Mouse (Mus musculus): ENCODE data around the gene Best1.
"Not testable (repeated sequence)": the region's sequence is repeated elsewhere in the genome, so short reads cannot be mapped to it uniquely, and the experiment has no call there.

- TF ChIP-seq POLR2A (IDR thresholded peaks at IDR 0.05; ENCODE audit: control insufficient read depth, extremely low read depth, insufficient read depth, low read length, poor library complexity); CTCF (IDR thresholded peaks at IDR 0.05; ENCODE audit: borderline replicate concordance, control insufficient read depth, extremely low read depth, insufficient read depth, low read length, poor library complexity): not testable (repeated sequence)
Measured at GRCm38 (mm10) chr19:9974853-9975252, 26.6 kb downstream of the Best1 start.
